Mouse (Mus musculus) hindbrain, embryonic 14.5 days (tissue): ENCODE results near the gene Pmm2. TPM values are rescaled to one million over a fixed set of nuclear protein-coding genes. Genes with fewer than 3 reads are reported as not detected.
A peak's percentile ranks its signal among the peaks of the same experiment; 100 is the strongest.

ENCODE experiments used
- ATAC-seq: fragments of 200-750 bp; cut with Nextera tagmentation; 2 replicates; pipeline ENCODE4 v1.8.0; 2017; ENCODE audit warnings: moderate number of reproducible peaks, mild to moderate bottlenecking, moderate TSS enrichment, moderate library complexity; ENCODE audit not compliant: low FRiP score
- DNase-seq: peaks from one replicate; pipeline ENCODE4 v3.0.0-alpha.2; 2015; ENCODE audit warnings: low spot score
- H3K27ac ChIP-seq: fragments of 300-500 bp; sonication (generic); 2 replicates; pipeline ENCODE4 v1.5.1; 2014; ENCODE audit warnings: mild to moderate bottlenecking, moderate library complexity
- H3K27me3 ChIP-seq: fragments of 300-500 bp; sonication (generic); 2 replicates; pipeline ENCODE4 v1.6.1; 2014; ENCODE audit warnings: mild to moderate bottlenecking, low read length, mixed read lengths; ENCODE audit not compliant: control insufficient read depth, insufficient read depth
- H3K36me3 ChIP-seq: fragments of 300-500 bp; sonication (generic); replicated peaks from 2 replicates; pipeline ENCODE4 v1.6.1; 2014; ENCODE audit not compliant: control insufficient read depth, insufficient read depth
- H3K4me1 ChIP-seq: fragments of 300-500 bp; sonication (generic); replicated peaks from 2 replicates; pipeline ENCODE4 v1.6.1; 2014; ENCODE audit warnings: antibody characterized with exemption, low read length, mixed read lengths; ENCODE audit not compliant: control insufficient read depth, insufficient read depth
- H3K4me2 ChIP-seq: fragments of 300-500 bp; sonication (generic); replicated peaks from 2 replicates; pipeline ENCODE4 v1.6.1; 2014; ENCODE audit warnings: mild to moderate bottlenecking, moderate library complexity
- H3K4me3 ChIP-seq: fragments of 300-500 bp; sonication (generic); replicated peaks from 2 replicates; pipeline ENCODE4 v1.5.1; 2014; ENCODE audit warnings: mild to moderate bottlenecking, low read length
- H3K9ac ChIP-seq: fragments of 300-500 bp; sonication (generic); 2 replicates; pipeline ENCODE4 v1.6.1; 2014
- H3K9me3 ChIP-seq: fragments of 300-500 bp; sonication (generic); 2 replicates; pipeline ENCODE4 v1.6.1; 2016; ENCODE audit warnings: low read length; ENCODE audit not compliant: control insufficient read depth
- WGBS: fragments of 180-500 bp; shearing (Covaris S2); extraction: QIAGEN DNeasy Blood & Tissue Kit; methylation state at CpG from one replicate; pipeline ENCODE4 v1.1.7; 2014; 5-methylcytosine and 5-hydroxymethylcytosine counted together
- polyA plus RNA-seq: library from polyadenylated mRNA; unstranded; fragments of >200 nt; fragmentation: Nextera tagmentation; extraction: Ambion mirVana; gene quantifications from 2 replicates; pipeline ENCODE4 v1.2.1, GENCODE M21; 2014

The Pmm2 gene
- polyA plus RNA-seq: 31.7 and 37.0 TPM in 2 replicates

- H3K9me3 ChIP-seq: no peaks in the 10 kb centered on the region
- H3K4me3 ChIP-seq: peak within 1 kb of the TSS; percentile 79
- H3K27me3 ChIP-seq: no peaks in the 10 kb centered on the region
- peaks cover 15% of the 10 kb centered on the region; the same call in 1 of the 2 replicates for H3K4me1 ChIP-seq
- peak within 1 kb of the TSS; percentile 86 for H3K9ac ChIP-seq
- peaks cover 20% of the 10 kb centered on the region for H3K36me3 ChIP-seq
- under 1% methylated on average over 59 of the region's 59 CpGs for WGBS
- H3K4me2 ChIP-seq: peak within 1 kb of the TSS; percentile 93
- peak within 1 kb of the TSS; percentile 77 for H3K27ac ChIP-seq
- peak; percentile 93 for ATAC-seq
- peak; percentile 93 for DNase-seq
Observed at GRCm38 (mm10) chr16:8637217-8638051, at the start of gene Pmm2, which contains the start of gene Tmem186. Pmm2 (plus strand) TSS chr16:8637674. Tmem186 (minus strand) TSS chr16:8637712.

- DNase-seq (no peak), ATAC-seq (no peak)
- H3K9ac ChIP-seq: no peak overlapping the region
- H3K9me3 ChIP-seq: no peaks in the 10 kb centered on the region
- no peaks in the 10 kb centered on the region for H3K27me3 ChIP-seq
- 0 out of 2 replicates have a peak, but pooled peaks cover 6% of the 10 kb centered on the region for H3K36me3 ChIP-seq
- H3K4me3 ChIP-seq: no peak overlapping the region
- 77% methylated on average over 4 of the region's 4 CpGs for WGBS
- H3K27ac ChIP-seq: no peak overlapping the region
- H3K4me1 ChIP-seq: no peaks in the 10 kb centered on the region
- H3K4me2 ChIP-seq: no peak overlapping the region
Observed at GRCm38 (mm10) chr16:8595411-8595810, 42.1 kb upstream of the Pmm2 start.

- Histone ChIP-seq H3K4me2 (no peak overlapping the region), H3K9ac (no peak overlapping the region), H3K27ac (no peak overlapping the region), H3K27me3 (no peaks in the 10 kb centered on the region), H3K9me3 (no peaks in the 10 kb centered on the region), H3K4me3 (no peak overlapping the region), H3K36me3 (peaks cover 6% of the 10 kb centered on the region; the same call in 1 of the 2 replicates), H3K4me1 (no peaks in the 10 kb centered on the region)
- DNase-seq (no peak), ATAC-seq (no peak)
- WGBS: 57% methylated on average over 4 of the region's 4 CpGs
Observed at GRCm38 (mm10) chr16:8596336-8596735, 41.1 kb upstream of the Pmm2 start.

GRCm38 (mm10) chr16:8597516-8597915, 40.0 kb upstream of the Pmm2 start:
- no peak overlapping the region for H3K9ac ChIP-seq
- H3K36me3 ChIP-seq: peaks cover 15% of the 10 kb centered on the region; the same call in 1 of the 2 replicates
- 89% methylated on average over 5 of the region's 5 CpGs for WGBS
- H3K4me1 ChIP-seq: no peaks in the 10 kb centered on the region
- H3K9me3 ChIP-seq: no peaks in the 10 kb centered on the region
- H3K4me2 ChIP-seq: no peak overlapping the region
- no peak for DNase-seq
- H3K4me3 ChIP-seq: no peak overlapping the region
- no peak overlapping the region for H3K27ac ChIP-seq
- ATAC-seq: no peak
- H3K27me3 ChIP-seq: no peaks in the 10 kb centered on the region

- no peaks in the 10 kb centered on the region for H3K9me3 ChIP-seq
- DNase-seq (no peak), ATAC-seq (no peak)
- no peak overlapping the region for H3K4me3 ChIP-seq
- H3K36me3 ChIP-seq: peaks cover 35% of the 10 kb centered on the region
- H3K27ac ChIP-seq: no peak overlapping the region
- H3K4me2 ChIP-seq: no peak overlapping the region
- H3K27me3 ChIP-seq: no peaks in the 10 kb centered on the region
- WGBS: 88% methylated on average over 3 of the region's 3 CpGs
- no peaks in the 10 kb centered on the region for H3K4me1 ChIP-seq
- no peak overlapping the region for H3K9ac ChIP-seq
Observed at GRCm38 (mm10) chr16:8603789-8604188, 33.7 kb upstream of the Pmm2 start.

- no peak for ATAC-seq
- Histone ChIP-seq H3K36me3 (peaks cover 44% of the 10 kb centered on the region), H3K9ac (no peak overlapping the region), H3K27ac (no peak overlapping the region), H3K9me3 (no peaks in the 10 kb centered on the region), H3K4me2 (no peak overlapping the region), H3K4me3 (no peak overlapping the region), H3K4me1 (no peaks in the 10 kb centered on the region), H3K27me3 (no peaks in the 10 kb centered on the region)
- WGBS: 88% methylated on average over 3 of the region's 3 CpGs
- DNase-seq: no peak
Observed at GRCm38 (mm10) chr16:8610397-8610796, 27.1 kb upstream of the Pmm2 start.

- Histone ChIP-seq H3K9me3 (no peaks in the 10 kb centered on the region), H3K4me2 (no peak overlapping the region), H3K9ac (no peak overlapping the region), H3K4me3 (no peak overlapping the region), H3K36me3 (peaks cover 44% of the 10 kb centered on the region), H3K4me1 (no peaks in the 10 kb centered on the region), H3K27ac (no peak overlapping the region), H3K27me3 (no peaks in the 10 kb centered on the region)
- WGBS: 88% methylated on average over 8 of the region's 8 CpGs
- DNase-seq (no peak), ATAC-seq (no peak)
Observed at GRCm38 (mm10) chr16:8612214-8613005, 25.1 kb upstream of the Pmm2 start.

- Histone ChIP-seq H3K4me1 (no peaks in the 10 kb centered on the region), H3K27ac (no peak overlapping the region), H3K4me3 (no peak overlapping the region), H3K9me3 (no peaks in the 10 kb centered on the region), H3K9ac (no peak overlapping the region), H3K4me2 (no peak overlapping the region), H3K36me3 (peaks cover 44% of the 10 kb centered on the region), H3K27me3 (no peaks in the 10 kb centered on the region)
- DNase-seq (no peak), ATAC-seq (no peak)
- WGBS: 94% methylated on average over 4 of the region's 4 CpGs
Observed at GRCm38 (mm10) chr16:8613039-8613438, 24.4 kb upstream of the Pmm2 start.

- Histone ChIP-seq H3K4me2 (no peak overlapping the region), H3K9me3 (no peaks in the 10 kb centered on the region), H3K27me3 (no peaks in the 10 kb centered on the region), H3K9ac (no peak overlapping the region), H3K4me3 (no peak overlapping the region), H3K27ac (no peak overlapping the region), H3K36me3 (peaks cover 46% of the 10 kb centered on the region), H3K4me1 (no peaks in the 10 kb centered on the region)
- no peak for ATAC-seq
- WGBS: 93% methylated on average over 3 of the region's 3 CpGs
- DNase-seq: no peak
Observed at GRCm38 (mm10) chr16:8613447-8613846, 24.0 kb upstream of the Pmm2 start.
